Mouse (Mus musculus) natural killer cell, adult 2 months (primary cell): ENCODE measurements around the gene Selenoo.

Source experiments
- DNase-seq, 2 experiments: peaks; one replicate each; pipeline ENCODE4 v3.0.0; 2022; ENCODE audit warnings: low spot score in 2 of 2

Selenoo gene

DNA sequence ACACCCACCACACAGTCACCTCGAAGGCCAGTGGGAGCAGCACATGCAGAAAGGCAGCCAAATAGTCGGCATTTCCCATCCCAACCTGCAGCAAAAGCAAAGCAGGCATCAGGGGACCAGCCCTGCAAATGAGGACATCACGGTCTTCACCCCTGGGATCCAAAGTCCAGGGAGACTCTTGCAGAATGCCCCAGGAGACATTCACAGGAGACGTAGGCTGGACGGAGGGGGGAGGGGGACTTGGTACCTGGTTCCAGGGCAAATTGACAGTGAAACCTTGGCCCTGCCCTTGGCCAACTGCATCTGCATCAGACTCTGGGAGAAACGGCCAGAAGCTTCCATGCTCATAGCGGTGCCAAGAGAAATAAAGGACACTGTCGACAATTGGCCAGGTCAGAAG, 37.7 kb downstream of the Selenoo start:
- DNase-seq, result no peak

DNA sequence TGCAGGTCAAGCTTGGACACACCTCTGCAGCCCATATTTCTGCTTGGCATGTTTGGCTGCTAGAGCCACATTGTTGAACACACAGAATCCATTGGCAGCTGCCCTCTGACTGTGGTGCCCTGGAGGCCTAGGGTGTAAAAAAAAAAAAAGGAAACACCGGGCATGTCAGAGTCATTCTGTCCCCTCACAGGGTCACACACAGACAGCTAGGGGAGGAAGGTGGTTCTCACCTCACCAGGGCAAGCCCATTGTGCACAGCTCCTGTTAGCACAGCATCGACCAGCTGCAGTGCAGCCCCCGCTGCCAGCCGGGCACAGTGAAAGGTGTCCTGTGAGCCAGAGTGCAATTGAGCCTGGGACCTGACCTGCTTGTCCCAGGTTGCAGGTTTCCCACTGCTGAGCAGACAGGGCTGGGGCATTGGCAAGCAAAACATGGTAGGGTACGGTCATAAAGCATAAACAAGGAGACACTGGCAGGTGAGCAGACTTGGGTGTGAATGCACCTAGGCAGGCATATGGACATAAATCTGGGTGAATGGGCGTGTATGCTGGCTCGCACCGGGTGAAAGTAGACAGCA, 38.6 kb downstream of the Selenoo start:
- DNase-seq, result no peak

DNA sequence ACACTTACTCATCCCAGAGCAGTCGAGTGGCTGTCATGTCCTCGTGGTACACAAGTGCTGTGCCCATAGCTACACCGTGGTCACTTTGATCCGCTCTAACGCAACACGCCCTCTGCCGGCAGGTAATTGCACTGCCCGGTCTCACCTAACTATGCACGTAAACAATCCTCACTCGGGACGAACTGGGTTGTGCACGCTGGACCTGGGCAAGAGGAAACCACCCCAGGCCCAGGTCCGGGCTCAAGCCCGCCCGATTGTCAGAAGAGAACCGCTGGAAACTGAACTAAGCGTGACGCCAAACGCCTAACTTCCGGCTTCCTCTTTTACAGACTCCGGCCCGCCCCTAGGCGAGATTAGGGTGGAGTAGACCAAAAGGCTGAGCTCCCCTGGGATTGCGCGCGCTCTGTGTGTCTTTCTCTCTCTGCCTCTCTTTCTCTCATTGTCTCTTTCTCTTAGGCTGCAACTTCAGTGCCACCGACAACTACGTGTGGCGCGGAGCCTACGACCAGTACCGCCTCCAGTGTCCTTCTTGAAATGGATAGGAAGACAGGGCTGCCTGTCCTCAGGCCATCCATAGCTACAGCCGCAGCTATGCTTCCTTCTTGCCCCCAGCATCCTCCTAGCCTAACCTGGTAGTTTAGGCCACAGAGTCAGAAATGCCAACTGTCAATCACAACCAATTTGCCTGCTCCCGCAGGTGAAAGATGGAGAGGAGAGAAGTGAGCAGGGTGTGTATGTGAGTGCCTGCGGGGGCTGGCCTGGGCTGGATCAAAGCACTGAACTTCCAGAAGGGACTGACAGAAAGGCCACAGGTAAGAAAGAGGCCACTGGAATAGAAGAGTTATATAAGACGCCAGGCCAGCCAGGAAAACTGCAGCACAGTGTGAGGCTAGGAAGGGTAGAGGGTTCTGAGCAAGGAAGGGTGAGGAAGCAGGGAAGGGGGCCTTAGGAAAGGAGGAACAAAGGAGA, 39.8 kb downstream of the Selenoo start, which contains the start of gene Hdac10:
TSS of gene Hdac10 (minus strand) at position 319 of the 969 bp plus-strand sequence.
- DNase-seq, result peak; percentile 85 to 86

DNA sequence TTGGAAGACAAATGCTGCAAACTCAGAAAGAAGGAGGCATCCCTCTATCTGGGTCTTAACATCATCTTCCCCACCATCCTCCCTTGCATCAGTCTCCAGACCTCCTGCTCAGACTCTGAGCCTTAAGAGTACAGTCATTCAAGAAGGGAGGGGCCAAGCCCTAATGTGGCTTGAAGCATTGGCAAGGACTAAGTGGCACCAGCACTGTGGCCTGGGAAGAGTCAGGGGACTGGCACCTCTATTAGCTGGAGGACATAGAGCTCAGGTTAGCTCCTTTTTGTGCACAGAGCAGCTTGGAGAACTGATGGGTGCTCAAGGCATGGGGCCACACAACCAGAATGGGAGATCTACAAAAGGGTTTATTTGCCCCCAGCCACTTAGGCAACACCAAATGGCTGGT, 41.4 kb downstream of the Selenoo start:
- DNase-seq, result no peak

DNA sequence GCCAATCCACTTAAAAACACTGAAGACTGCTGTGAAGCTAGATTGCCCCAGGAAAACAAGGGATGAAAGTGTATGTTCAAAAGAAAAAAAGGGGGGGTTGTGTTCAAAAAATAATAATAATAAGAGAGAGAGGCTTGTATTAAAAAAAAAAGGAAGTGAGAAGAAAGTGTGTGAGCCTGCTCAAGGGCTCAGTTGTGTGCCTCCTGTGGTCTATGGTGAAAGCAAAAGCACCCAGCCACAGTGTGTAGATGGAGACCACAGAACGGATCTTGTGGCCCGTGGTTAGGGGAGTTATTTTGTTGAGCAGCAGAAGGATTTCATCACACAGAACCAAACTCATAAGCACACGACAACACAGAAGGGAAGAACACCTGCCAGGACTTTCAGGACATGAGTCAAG, 42.4 kb downstream of the Selenoo start:
- peak; percentile 90 for DNase-seq

GRCm38 (mm10) chr15:89136461-89137155, 47.7 kb downstream of the Selenoo start:
- no peak for DNase-seq

DNA sequence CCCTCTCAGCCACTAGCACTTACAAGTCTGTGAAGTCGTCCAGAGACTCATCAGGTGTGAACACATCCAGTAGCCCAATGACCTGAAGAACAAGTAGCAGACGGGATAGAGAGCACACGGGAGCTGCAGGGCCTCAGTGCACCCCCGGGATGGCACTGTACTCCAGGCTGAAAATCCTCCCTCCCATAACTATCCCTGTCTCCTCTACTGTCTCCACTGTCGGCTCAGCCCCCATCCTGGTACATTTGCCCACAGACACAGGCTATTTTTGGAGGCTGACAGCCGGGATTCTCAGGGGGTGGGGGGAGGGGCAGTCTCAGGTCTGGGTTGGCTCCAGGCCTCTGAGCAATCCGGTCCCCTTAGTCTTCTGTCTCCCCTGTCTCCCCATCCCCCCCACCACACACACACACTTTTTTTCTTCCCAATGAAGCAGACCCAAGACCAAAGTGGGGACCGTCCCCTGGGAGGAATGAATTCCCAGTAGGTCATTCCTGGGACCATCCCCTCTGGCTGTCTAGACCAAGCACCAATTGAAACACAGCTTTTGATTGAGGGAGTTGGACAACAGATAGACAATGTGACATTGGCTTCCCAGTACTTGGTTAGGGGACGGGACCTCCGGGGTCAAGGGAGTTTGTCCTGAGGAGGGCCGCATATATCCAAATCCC, 48.6 kb downstream of the Selenoo start:
- no peak for DNase-seq

- no peak for DNase-seq
Measured at GRCm38 (mm10) chr15:89138046-89138405, 49.1 kb downstream of the Selenoo start.

DNA sequence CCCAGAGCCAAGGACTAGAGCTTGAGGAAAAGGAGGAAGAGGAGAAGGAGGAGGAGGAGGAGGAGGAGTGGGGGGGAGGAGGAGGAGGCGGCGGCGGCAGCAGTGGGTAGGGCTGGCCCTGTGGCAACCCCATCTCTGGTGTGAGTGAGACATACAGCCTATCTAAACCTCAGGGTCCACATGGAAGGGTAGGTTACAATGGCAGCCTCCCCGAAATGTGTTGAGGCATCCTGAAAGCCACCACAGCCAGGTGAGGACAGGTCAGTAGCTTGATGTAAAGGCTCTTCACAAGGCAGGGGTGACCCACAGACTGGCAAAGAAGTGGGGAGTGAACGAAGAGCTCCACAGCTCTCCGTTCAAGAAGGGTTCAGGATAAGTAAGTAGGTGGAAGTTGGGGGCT, 49.6 kb downstream of the Selenoo start:
- DNase-seq, result no peak

DNA sequence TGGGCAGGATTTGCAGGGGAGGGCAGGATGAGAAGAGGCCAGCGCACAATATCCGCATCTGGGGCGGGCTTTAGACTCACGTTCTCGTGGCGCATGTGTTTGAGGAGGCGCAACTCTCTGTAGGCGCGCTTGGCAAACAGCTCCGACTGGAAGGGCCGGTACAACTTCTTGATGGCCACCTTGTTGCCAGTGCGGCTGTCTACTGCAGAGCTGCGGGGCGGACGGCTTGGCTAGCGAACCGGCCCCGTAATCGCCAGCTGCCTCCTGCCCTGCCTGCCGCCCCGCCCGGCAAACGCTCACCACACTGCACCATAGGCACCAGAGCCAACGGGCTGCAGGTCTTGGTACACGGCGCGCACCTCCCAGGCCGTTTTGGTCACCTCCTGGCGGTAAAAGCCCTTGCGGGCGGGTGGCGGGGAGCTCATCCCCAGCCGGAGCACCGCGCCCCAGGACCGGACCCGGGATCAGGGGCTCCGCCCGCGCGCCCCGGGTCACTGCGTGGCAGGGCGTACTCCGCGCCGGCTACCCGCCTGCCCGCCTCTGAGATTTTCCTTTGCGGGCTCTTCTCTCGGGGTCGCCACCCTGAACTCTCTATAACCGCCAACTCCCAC, 51.3 kb downstream of the Selenoo start:
- DNase-seq, result no peak

- DNase-seq, result no peak
Measured at GRCm38 (mm10) chr15:89140659-89141252, 51.9 kb downstream of the Selenoo start, which contains the start of gene Mapk12. TSS of gene Mapk12 (minus strand) at chr15:89140703.

DNA sequence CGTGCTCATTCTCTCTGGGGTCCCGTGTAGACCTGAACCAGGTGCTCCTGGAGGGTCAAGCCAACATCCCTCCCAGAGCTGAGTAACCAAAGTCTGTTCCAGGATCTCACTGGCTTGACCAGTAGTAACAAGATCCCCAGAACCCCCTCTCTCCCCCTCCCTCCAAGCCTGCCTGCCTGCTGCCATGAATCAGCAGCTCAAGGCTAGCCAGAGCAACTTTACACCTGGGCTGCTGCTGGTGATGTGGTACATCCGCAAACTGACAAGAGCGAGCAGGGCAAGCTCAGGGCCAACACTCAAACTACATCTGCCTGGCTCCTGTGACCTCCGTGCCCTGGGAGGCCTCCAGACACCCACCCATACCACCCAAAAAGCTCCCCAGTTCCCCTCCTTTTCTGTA, 52.6 kb downstream of the Selenoo start:
- no peak for DNase-seq

DNA sequence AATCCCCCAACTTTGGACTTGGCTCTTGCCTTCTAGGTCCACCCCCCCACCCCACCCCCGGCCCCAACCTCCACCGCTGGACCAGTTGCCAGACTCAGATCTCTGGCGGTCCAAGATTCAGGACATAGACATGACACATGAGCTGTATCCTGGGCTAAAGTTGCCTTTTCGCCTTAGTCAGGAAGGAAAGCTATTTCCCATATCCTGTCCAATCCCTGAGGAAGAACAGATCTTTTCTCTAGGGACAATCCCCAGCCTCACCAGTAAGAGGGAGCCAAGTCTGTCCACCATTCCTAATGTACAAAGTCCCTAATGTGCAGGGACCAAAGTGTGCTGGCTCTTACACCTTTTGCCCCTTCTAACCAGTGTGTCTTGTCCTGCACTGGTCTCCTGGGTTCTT, 53.0 kb downstream of the Selenoo start:
- DNase-seq, result no peak

DNA sequence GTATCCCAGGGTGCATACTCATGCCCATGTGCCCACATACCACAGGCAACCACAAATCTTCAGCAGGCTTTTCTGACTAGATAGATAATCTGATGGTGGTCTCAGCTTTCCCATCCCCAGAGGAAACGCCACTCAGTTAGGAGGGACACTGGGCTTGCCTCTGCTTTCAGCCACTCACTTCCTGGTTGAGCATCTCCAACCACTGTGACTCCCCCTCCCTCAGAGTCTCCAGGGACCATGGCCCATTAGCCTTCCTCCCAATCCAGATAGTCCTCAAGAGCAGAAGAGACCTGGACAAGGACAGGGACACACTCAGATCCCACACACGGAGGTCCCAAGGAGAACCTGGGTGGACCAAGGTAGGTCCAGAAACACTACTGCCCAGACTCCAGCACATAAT, 54.2 kb downstream of the Selenoo start:
- DNase-seq, result no peak

DNA sequence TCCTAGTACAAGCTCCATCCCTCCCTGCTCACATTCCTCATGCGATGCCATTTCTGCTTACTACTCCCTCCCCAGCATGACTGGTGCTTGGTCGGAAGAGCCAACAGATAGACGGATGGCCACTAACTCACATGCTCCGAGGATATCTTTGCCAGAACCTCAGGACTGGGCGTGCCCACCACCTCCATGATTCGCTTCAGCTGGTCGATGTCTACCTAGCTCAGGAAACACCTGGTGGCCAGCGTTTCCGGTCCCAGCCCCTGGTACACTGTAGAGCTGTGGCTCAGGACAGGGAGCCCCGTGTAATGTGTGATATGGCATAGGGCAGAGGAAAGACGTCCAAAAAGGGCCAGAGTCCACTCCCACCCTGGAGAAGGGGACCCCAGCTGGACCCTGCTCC, 56.1 kb downstream of the Selenoo start:
- no peak for DNase-seq

GRCm38 (mm10) chr15:89145813-89146350, 57.0 kb downstream of the Selenoo start:
- no peak for DNase-seq

DNA sequence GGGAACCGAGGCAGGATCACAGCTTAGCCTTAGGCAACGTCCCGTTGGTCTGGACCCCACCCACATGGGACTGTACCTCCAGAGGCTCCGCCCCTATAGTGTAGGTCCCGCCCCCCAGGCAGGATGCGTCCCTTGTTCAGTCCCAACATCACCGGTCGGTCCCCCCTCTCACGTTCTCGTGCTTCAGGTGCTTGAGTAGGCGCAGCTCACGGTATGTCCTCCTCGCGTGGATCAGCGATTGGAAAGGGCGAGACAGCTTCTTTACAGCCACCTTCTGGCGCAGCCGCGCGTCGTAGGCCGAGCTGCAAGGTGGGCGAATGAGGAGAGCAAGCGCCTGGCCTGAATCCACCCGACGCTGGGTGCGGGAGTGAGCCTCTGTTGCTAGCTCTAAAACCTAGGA, 57.7 kb downstream of the Selenoo start:
- DNase-seq, result peak in 1 of 2 experiments; percentile 51

DNA sequence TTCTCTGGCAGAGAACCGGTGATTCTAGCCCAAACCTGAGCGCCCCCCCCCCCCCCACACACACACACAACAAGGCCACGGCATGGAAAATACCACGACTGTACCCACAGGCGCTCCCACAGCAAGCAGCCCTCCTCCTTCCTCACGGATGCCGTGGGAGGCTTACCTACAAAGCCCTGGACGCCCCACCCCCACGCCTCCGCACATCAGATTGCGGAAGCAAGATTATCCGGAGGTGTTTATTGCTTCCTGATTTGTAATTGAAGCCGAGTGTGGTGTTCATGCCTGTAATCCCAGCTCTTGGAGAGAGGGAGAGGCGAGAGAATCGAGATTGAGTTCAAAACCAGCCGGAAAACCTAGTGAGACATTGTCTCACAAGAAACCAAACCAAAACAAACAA, 58.1 kb downstream of the Selenoo start:
- peak in 1 of 2 experiments; percentile 60 for DNase-seq

DNA sequence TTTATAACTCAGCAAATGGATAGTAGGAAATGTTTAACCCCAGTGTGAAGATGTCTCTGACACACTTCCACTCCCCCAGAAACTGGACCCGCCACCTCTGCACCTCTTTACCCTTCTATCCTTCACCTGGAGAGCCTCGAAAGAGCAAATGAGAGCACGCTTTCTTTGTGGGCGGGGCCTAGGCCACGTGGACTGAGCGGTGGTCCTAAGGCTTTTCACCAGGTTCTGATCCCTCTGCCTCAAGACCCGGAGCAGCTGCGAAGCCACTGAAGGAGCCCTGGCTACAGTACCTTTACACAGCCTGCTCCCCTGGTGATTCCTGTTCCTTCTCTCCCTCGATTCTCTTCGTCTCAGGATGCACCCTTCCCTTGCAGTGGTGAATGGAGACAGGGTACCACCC, 58.6 kb downstream of the Selenoo start:
- no peak for DNase-seq

DNA sequence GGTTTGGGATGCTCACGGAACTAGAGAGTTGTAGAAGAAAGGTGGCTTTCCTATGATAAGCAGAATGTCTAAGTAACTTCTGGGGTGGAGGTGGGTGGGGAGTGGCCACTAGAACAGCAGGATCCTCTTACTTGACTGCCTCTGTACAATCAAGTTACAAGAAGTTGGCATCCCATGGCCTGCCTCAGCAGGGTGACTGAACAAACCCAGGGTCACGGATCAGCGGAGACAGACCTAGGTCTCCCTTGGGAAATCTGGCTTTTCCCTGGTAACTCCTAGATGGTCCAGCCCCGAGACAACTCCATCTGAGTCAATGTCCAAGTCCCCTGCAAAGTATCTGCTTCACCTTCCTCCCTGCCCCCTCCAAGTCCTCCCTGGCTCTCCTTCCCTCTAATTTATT, 59.0 kb downstream of the Selenoo start:
- no peak for DNase-seq
